Mouse (Mus musculus) heart, postnatal 0 days (tissue): ENCODE results near the gene Gm8879.
"Not testable (repeated sequence)": the region's sequence is repeated elsewhere in the genome, so short reads cannot be mapped to it uniquely, and the experiment has no call there.

Experiments
- CTCF ChIP-seq: IDR thresholded peaks from 2 replicates; pipeline ENCODE4 v1.5.1; 2016; ENCODE audit warnings: antibody characterized with exemption, control low read depth, low read depth
- EP300 ChIP-seq: IDR thresholded peaks from 2 replicates; pipeline ENCODE4 v1.6.1; 2016; ENCODE audit warnings: antibody characterized with exemption, low read depth

DNA sequence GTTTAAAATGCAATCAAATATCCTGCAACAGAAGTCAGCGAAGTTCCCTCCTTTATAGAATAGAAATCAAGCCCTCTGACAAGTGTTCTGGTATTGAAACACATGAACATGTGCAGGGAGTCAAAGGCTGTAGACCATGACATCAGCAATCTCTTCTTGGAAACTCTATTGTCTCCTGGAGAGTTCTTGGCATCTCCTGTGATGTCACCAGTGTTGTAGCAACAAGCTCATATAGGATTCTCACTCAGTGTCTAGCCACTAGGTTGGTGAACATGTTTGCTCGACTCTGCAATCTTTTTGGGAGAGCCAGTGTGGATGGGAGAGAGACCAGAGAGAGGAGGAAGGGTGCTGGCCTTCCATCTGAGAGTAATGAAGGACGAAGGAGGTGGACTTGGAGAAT, at the start of gene Gm8879:
- not testable (repeated sequence) for TF ChIP-seq CTCF, EP300
